Comparison of ENCODE assay signal across 8 mouse cellular contexts in the genomic region with DNA sequence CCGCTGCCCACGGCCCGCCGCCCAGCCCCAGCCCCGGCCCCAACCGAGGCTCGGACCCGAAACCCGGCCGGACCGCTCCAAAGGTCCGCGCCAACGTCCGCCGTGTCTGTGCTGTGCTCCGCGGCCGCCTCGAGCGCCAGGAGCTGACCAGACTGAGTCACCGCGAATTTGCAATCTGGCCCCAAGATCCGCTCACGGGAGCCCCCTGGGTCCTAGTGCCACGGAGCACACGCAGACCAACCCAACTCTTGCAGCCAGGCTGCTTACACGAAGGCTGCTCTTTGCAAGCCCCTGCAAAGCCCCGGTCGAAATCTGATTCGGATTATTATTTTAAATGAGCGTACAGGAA. TPM values are rescaled to one million over a fixed set of nuclear protein-coding genes. Genes with fewer than 3 reads are reported as not detected.
A peak's percentile ranks its signal among the peaks of the same experiment; 100 is the strongest.
DNase-seq lines count a peak whose midpoint lies in the region; ATAC-seq lines count a peak whose summit lies in the region.

No protein-coding gene starts in this region.

- peak; percentile 50 for DNase-seq in c-Kit-negative CD71-positive TER-119-positive erythroid progenitor cells, embryonic 14.5 days (ENCODE audit: low read depth, low spot score)
- peak; percentile 86 for DNase-seq in forebrain, embryonic 10.5 days (ENCODE audit: extremely low spot score, low spot score)
- DNase-seq in kidney, postnatal 36 days = peak; percentile 88 to 91
- DNase-seq in telencephalon, adult 2 months (ENCODE audit: low read depth, low spot score) = peak; percentile 78

- peak overlapping the region; percentile 84 for H3K4me3 ChIP-seq in forebrain, embryonic 10.5 days
- H3K4me3 ChIP-seq in heart, embryonic 16.5 days (ENCODE audit: low read length) = peak overlapping the region; percentile 72
- H3K4me3 ChIP-seq in liver, embryonic 15.5 days (replicated peaks) = peak overlapping the region; percentile 89
- peak overlapping the region; percentile 81 for H3K4me3 ChIP-seq in neural tube, embryonic 12.5 days

- no peaks in the 10 kb centered on the region for H3K27me3 ChIP-seq in forebrain, embryonic 10.5 days (ENCODE audit: poor library complexity, severe bottlenecking)
- H3K27me3 ChIP-seq in heart, embryonic 16.5 days (ENCODE audit: control insufficient read depth, insufficient read depth, low read length) = no peaks in the 10 kb centered on the region
- no peaks in the 10 kb centered on the region for H3K27me3 ChIP-seq in liver, embryonic 15.5 days
- no peaks in the 10 kb centered on the region for H3K27me3 ChIP-seq in neural tube, embryonic 12.5 days (replicated peaks)

- peaks cover 34% of the 10 kb centered on the region for H3K36me3 ChIP-seq in forebrain, embryonic 10.5 days (replicated peaks)
- H3K36me3 ChIP-seq in heart, embryonic 16.5 days (ENCODE audit: control insufficient read depth, insufficient read depth) = peaks cover 14% of the 10 kb centered on the region
- H3K36me3 ChIP-seq in liver, embryonic 15.5 days (replicated peaks) = peaks cover 21% of the 10 kb centered on the region
- peaks cover 15% of the 10 kb centered on the region for H3K36me3 ChIP-seq in neural tube, embryonic 12.5 days

- ATAC-seq in CD4-positive, CD25-positive, alpha-beta regulatory T cell, adult 4 months = peak; percentile 81
- ATAC-seq in heart, embryonic 16.5 days (replicated peaks; ENCODE audit: extremely low read depth, insufficient read depth, low FRiP score) = peak; percentile 93
- peak; percentile 78 for ATAC-seq in liver, embryonic 15.5 days (ENCODE audit: insufficient read depth)
- ATAC-seq in neural tube, embryonic 12.5 days (ENCODE audit: low FRiP score, low read depth) = peak; percentile 91

- H3K9ac ChIP-seq in heart, embryonic 16.5 days (ENCODE audit: low read length) = peak overlapping the region; percentile 82
- peak overlapping the region; percentile 86 for H3K9ac ChIP-seq in liver, embryonic 15.5 days
- H3K9ac ChIP-seq in neural tube, embryonic 12.5 days = peak overlapping the region; percentile 88

- H3K4me2 ChIP-seq in heart, embryonic 16.5 days (ENCODE audit: low read depth, low read length) = peak overlapping the region; percentile 87
- peak overlapping the region; percentile 79 for H3K4me2 ChIP-seq in liver, embryonic 15.5 days
- peak overlapping the region; percentile 91 for H3K4me2 ChIP-seq in neural tube, embryonic 12.5 days (replicated peaks)

- WGBS in forebrain, embryonic 10.5 days = under 1% methylated on average over 32 of the region's 32 CpGs
- WGBS in heart, embryonic 16.5 days = under 1% methylated on average over 32 of the region's 32 CpGs
- under 1% methylated on average over 29 of the region's 32 CpGs for WGBS in liver, embryonic 15.5 days (ENCODE audit: insufficient replicate concordance)
- WGBS in neural tube, embryonic 12.5 days = under 1% methylated on average over 31 of the region's 32 CpGs

- no peaks in the 10 kb centered on the region for H3K9me3 ChIP-seq in forebrain, embryonic 10.5 days
- no peaks in the 10 kb centered on the region for H3K9me3 ChIP-seq in heart, embryonic 16.5 days (replicated peaks; ENCODE audit: control insufficient read depth, low read length)
- H3K9me3 ChIP-seq in liver, embryonic 15.5 days (replicated peaks) = no peaks in the 10 kb centered on the region
- H3K9me3 ChIP-seq in neural tube, embryonic 12.5 days = no peaks in the 10 kb centered on the region

- H3K27ac ChIP-seq in forebrain, embryonic 10.5 days = peak overlapping the region; percentile 98
- H3K27ac ChIP-seq in heart, embryonic 16.5 days (ENCODE audit: low read length) = peak overlapping the region; percentile 93
- H3K27ac ChIP-seq in liver, embryonic 15.5 days (replicated peaks) = peak overlapping the region; percentile 90
- peak overlapping the region; percentile 77 for H3K27ac ChIP-seq in neural tube, embryonic 12.5 days

- H3K4me1 ChIP-seq in forebrain, embryonic 10.5 days = peaks cover 49% of the 10 kb centered on the region
- H3K4me1 ChIP-seq in heart, embryonic 16.5 days (ENCODE audit: control insufficient read depth, insufficient read depth, low read length) = peaks cover 24% of the 10 kb centered on the region
- H3K4me1 ChIP-seq in liver, embryonic 15.5 days (replicated peaks) = peaks cover 52% of the 10 kb centered on the region
- H3K4me1 ChIP-seq in neural tube, embryonic 12.5 days = peaks cover 32% of the 10 kb centered on the region

RNA-seq across cellular contexts. Expression of a gene that starts 35.3 kb away (rescaled TPM):
- polyA plus RNA-seq in CD4-positive, CD25-positive, alpha-beta regulatory T cell, adult 4 months (2017; shearing (Covaris generic)) = 10 to 100 TPM; 23.1 to 39.0 TPM
- 88.7 and 98.5 TPM in 2 replicates for polyA plus RNA-seq in forebrain, embryonic 10.5 days (2016; fragmentation: Nextera tagmentation; extraction: Ambion mirVana)
- polyA plus RNA-seq in heart, embryonic 16.5 days (2015; fragmentation: Nextera tagmentation; extraction: Ambion mirVana) = 39.5 and 40.5 TPM in 2 replicates
- 20.7 and 20.9 TPM in 2 replicates for polyA plus RNA-seq in liver, embryonic 15.5 days (2015; fragmentation: Nextera tagmentation; extraction: Ambion mirVana)
- polyA plus RNA-seq in neural tube, embryonic 12.5 days (2016; fragmentation: Nextera tagmentation; extraction: Ambion mirVana) = 76.4 and 82.5 TPM in 2 replicates

Comparison
In these comparisons a context has a peak if more than half of its experiments do, and no peak if none do; other contexts are left out.
1. Peak in every context shown above with its lines: DNase-seq, ATAC-seq, H3K4me3 ChIP-seq and H3K27ac ChIP-seq.